Mouse (Mus musculus): Measurements from ENCODE around the gene Ufc1. TPM values are rescaled to one million over a fixed set of nuclear protein-coding genes. Genes with fewer than 3 reads are reported as not detected.
"Not testable (repeated sequence)": the region's sequence is repeated elsewhere in the genome, so short reads cannot be mapped to it uniquely, and the experiment has no call there.

The Ufc1 gene
- 100 to 1,000 TPM; 100 to 110 TPM for polyA plus RNA-seq (2017; shearing (Covaris generic))

DNA sequence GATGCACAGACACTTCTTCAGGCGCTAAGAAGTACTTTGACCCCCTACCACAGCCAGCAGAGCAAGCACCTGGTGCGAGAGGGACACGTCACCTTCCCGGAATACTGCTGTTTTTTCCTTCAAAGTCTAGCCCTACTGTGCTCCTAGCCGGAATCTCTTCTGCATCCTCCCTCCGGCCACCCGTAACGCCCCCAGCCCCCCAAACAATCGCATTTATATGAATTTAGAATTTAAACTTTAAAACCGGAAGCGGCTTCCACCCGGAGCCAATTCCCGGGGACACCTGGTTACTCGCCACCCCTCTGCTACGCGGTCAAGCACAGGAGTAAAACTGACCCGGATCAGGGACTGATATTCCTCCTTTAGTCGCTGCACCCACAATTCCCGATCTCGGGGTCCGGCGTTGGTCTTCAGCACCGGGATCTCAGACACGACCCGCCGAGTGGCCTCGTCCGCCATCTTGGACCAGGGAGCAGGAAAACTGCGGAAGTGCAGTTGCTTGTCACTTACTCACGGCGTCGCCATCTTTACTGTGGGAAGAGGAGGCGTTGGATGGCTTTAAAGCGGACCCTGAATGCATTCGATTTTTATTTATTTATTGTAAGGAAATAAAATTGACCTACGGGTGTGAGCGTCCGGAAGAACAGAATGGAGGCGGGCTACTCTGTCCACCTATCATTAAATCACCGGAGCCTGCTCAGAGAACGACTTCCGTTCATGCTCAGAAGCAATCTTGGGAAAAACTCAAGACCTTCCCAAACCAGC is at the start of gene Ufc1:
TSS of gene Ufc1 (minus strand) at position 727 of the 765 bp plus-strand sequence.
- ATAC-seq = peak; percentile 87

DNA sequence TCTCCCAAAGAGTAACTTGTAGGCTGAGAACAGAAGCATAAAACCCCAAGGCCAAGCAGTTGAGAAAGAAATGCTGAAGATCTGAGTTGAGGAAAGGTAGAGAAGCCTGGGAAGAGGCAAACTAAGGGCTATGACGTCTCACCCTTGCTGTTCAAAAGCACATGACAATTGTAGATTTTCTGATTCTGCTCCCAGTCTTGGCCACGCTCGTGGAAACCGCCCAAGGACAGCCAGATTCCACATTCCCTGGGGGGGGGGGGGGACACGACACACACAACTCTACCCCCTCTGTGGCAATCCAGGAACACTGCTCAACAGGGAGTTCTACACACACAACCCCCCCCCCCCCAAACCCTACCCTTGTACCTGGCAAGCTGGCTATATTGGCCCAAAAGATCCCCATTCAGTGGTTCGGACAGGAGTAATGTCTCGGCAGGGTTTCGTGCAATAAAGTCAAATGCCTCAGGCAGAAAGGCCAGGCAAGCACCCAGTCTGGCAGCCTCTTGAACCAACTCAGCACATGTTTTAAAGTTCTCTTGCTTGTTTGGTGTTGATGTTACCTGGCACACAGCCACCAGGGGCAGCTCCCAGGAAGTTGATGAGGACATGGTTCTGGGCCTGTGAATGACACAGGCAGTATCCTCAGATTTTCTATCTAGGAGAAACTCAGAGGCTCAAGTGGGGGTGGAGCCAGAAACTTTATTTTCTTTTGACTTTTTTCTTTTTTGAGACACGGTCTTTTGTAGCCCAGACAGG is 49.3 kb upstream of the Ufc1 start:
- ATAC-seq = no peak

DNA sequence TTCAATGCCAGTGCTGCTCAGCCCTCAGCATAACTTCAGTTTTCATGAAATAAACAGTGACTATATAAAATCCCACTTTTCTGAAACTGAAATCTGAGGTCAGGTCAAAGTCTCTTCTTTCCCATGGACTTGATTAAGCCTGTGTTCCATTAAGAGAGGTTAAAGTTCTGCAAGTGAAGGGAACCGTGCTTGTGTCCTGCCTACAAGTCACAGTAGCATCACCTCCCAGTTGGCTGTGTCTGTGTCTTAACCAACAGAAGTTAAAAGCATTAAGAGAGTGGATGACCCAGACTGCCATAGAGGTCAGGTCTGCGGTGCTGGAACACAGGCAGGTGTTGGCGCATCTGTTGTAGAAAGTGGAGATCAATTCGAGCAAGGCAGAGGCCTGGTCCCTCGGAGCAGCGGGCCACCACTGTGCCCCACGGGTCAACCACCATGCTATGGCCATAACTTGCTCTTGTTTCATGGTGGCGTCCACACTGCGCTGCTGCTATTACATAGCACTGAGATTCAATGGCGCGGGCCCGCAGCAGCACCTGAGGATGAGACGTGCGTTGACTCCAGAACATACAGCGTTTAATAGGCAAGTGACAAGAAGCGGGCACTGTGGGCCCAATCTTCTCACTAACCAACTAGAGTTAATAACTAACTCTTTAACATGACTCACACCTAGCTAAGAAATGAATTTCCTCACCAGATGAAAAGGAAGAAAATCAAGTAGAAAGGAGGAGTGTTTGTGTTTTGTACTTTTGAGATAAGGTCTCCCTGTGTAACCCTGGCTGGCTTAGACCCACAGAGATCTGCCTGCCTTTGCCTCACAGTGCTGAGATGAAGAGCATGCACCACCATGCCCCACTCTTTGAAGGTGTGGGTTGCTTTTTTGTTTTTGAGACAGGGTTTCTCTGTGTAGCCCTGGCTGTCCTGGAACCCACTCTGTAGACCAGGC is 47.7 kb upstream of the Ufc1 start:
- ATAC-seq = no peak

DNA sequence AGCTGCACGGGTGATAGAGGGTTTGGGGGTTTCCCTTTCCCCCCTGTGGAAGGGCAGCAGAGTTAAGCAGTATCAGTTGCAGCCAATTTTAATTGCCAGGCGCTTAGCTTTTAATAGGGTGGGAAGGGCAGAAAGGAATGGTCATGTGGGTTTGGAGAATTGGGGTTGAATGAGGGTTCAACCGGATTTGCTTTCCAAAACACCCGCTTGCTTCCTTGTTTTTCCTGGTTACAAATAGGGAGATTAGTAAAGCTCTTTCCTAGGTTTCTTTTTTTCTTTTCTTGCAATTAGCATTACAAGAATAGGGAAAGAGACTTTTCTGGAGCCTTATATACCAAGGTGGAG is 35.4 kb upstream of the Ufc1 start:
- ATAC-seq = no peak

DNA sequence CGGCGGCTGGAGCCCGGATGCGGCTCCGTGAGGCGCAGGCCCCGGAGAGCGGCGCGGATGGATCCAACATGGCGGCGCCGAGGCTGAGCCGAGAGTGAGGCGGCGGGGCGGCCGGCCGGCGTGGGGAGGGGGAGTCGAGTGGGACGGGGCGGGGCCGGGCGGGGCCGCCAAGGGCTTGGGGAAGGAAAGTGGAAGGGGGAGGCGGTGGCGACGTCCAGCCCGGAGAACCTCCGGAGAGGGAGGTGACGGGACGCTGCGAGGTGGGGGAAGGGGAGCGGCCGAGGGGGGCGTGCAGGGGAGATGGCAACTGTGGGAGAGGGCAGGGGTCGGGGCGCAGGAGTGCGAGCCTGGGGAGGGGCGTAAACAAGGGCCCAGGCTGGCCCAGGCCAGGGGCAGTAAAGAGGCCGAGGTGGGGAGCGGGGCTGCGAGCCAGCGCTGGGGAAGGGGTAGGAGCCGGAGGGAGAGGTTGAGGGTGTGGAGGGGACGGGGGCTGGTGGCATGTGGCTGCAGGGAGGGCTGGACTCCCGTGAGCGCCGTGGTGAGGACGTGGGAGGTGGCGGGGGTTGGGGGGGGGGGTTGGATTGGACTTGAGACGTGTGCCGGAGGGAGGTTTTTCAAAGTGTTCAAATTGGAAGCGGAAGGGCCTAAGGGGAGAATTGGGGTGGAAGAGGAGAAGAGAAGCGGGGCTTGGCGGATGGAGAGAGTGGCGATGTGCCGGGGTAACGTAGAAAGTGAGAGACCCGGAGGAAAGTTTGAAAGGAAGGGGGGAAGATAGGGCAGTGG is 34.8 kb upstream of the Ufc1 start:
- no peak for ATAC-seq

DNA sequence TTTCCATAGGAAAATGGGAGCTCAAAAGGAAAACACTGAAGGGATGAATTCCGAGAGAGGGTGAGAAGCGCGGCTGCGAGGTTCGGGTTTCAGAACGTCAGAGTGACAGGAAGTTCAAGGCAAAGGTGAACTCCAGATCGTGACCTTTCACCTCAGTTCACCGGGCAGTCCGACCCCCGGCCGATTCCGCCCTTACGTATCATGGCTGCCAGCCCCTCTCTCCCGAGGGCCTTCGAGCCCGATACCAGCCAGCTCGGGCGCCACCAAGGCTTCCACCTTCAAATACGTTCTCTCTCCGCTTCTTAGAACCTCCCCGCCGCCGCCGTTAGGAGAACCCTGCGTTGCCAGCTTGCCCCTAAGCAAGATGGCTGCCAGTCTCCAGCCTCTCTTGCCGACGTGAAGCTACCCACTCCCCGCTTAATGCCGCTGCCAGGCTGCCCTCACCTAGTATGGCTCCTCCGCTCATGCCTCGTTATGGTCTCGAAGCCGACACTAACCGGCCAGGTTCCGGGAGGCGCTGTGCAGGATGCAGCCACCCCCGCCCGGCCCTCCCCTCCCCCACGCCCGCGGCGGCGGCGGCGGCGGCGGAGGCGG is 34.1 kb upstream of the Ufc1 start, which contains the start of gene Dedd:
TSS of gene Dedd (plus strand) at position 307 of the 594 bp plus-strand sequence.
- peak; percentile 86 for ATAC-seq

DNA sequence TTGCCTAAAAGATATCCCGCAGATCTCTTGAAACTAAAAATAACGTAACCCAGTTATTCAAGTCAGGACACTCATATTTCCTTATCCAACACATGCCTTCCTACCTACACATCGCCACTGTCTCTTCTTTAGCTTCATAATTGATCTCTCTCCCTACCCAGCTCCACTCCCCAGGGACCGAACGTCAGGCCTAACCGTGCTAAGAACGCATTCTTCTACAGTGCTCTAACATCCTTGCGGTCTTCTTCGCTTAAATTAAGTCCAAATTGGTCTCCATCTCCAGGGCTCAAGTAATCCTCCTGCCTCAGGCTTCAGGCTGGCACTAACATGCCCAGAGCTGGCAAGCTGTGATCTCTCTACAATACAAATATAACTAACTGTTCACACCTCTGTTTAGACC is 33.4 kb upstream of the Ufc1 start:
- ATAC-seq = no peak

DNA sequence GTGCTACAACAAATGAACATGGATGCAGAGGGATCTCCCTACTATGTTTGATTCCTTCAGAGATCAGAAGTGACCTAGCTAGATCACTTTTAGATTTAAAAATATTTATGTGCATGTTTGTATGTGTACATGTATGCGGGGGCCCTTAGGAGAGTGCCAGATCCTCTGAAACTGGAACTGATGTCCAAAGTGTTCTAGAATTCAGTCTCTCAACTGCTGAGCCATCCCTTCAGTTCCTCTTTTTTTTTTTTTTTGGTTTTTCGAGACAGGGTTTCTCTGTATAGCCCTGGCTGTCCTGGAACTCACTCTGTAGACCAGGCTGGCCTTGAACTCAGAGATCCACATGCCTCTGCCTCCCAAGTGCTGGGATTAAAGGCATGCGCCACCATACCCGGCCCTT is 31.8 kb upstream of the Ufc1 start:
- ATAC-seq = not testable (repeated sequence)

DNA sequence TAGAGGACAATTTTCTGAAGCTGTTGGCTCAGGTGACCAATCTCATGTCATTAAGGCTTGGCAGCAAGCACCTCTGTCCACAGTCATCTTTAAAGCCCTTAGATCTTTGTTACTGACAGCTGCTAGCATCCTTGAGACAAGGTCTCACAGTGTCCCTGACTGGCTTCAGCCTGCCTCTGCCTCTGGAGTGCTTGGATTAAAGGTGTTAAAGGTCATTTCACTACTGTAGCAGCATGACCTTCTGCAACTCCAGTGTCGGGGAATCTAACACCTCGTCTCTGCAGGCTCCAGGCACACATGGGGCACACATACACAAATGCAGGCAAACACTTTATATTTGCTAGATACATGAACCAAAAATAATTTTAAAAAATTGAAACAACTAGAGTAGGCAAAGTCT is 30.7 kb upstream of the Ufc1 start:
- no peak for ATAC-seq

DNA sequence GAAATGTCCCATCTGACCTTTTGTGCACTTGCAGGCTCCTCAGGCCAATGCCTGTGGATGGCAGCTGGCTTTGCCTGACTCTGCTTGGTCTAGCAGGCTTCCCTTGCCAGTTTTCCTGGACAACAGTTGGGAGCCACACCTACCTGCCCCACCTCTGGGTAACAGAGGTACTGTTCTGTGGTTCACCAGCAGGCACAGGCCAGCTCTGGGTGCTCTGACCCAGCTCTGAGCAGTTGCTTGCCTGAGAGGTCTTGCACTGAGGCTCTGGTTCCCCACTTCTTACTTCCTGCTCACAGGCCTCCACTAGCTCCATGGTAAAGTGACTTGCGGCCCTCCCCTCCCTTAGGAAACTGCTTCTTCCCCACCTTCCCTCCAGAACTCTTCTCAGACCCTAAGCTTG is 27.2 kb upstream of the Ufc1 start:
- no peak for ATAC-seq

DNA sequence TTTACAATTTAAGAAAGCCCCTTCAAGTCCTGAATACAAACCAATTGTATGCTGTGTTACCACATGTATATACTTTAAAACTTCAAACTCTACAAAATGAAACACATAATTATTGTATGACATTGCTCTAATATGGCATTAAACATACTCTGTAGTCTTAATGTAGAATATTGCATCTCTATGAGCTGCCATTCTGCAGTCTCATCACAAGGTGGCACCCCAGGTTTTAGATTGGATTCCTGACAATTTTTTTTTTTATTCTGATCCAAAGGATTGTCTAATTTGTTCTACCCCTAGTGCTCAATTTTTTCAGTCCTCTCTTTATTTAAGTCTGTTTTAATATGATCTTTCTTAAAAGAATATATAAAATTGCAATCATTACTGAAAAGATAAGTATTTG is 26.6 kb upstream of the Ufc1 start:
- ATAC-seq = peak; percentile 72

DNA sequence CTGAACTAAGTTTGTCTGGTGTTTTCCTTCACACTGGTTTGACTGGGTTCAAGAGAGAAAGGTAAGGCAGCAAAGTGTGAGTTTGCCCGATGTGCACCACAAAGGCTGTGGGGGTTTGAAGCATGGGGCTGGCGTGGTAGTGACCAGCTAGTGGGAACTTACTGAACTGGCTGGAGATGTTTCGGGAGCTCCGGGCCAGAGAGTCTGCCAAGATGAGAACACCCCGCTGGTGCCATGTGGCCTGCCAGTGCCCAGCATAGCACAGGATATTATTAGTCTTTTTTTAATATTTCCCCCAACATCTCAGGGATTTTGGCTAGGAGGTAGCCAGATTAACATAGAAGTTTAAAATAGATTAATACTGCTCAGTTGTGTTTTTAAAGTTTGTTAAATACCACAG is 25.3 kb upstream of the Ufc1 start:
- ATAC-seq = no peak

DNA sequence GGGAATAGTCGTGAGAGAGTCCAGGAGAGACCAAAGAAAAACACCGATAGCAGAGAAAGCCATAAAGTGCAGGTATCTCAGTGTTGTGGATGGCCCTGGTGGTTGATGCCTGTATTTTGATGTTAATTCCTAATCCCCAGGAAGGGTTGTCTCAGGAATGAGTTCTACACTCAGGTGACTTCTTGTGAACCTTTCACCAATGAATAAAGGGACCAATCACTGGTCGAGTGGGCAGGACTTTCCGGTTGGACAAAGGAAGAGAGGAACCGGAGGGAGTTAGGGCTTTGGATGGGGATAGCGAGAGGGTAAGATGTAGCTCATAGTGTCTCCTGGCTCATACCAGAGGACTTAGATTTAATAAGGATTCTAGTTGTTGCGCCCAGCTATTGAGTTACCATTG is 24.9 kb upstream of the Ufc1 start:
- no peak for ATAC-seq

DNA sequence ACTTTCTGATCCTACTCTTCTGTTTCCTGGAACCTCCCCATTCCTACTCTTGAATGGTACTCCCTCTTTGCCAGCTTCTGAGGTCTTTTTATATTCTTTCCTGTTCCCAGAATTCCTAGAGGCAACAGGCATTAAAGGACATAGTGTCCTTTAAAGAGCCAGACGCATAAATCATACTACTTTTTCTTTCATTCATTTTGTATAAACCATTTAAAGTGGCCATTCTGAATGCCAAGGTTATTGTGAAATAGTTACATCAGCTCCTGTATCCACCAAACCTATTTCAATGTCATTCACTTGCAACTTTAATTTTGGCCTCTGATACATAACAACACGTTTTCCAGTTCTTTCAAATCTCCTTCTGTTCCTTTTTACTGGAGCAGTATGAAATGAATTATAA is 14.5 kb upstream of the Ufc1 start:
- ATAC-seq = no peak

DNA sequence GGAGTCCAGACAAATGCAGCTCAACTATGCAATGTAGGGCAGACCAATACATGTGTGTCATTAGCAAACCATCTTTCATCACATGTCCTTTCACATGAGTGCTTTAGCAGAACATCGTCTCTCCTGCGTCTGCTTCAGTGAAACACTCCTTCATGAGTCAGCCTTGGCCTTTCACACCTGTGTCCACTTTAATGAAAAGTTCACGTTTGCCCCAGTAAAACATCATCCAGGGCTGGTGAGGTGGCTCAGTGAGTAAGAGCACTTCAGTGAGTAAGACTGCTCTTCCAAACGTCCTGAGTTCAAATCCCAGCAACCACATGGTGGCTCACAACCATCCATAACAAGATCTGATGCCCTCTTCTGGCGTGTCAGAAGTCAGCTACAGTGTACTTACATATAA is 11.3 kb upstream of the Ufc1 start:
- not testable (repeated sequence) for ATAC-seq

DNA sequence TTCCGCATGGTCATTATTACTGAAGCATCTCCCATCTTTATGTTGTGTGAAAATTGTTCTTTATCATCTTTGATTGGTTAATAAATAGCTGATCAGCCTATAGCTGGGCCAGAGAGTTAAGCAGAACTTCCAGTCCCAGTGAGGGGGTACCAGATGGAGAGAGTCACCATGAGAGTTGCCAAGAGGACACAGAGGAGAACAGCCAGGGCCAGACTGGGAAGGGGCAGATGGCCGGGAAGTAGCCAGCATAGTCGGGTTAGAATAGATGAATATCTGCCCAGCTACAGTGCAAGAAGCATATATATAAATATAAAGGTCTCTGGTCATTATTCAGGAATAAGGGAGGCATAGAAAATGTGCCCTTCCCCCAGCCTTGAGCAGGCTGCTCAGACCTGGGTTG is 3.4 kb upstream of the Ufc1 start:
- no peak for ATAC-seq

DNA sequence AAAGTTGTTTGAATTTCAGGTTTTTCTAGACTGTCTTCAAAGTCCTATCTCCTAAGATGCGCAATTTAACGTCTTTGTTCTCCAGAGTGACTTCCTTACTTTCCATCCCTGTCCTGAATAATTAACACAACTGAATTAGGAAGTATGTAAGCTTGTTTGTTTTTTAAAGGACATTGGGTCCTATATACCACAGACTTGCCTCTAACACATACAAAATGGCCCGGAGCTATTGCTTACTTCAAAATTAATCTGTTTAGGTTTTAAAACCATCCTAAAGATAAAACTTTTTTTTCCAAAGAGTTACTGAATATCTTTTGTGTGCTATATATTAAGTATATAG is 209 bp upstream of the Ufc1 start:
- ATAC-seq = no peak

DNA sequence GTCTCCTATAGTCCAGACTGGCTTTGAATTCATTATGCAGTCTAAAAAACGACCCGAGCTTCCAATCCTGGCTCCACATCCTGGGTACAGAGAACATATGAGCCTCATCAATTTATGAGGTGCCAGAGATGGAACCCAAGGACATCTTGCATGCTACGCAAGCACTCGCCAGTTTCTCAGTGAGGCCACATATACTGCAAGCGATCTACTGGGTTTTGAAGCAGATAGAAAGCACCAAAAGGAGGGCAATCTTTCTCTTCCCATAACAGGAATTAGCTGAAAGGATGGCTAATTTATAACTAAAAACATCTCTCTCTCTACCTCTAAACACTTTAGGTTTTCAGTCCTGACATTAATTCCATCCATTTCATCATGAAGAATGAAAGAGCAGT is 922 bp downstream of the Ufc1 start:
- no peak for ATAC-seq

DNA sequence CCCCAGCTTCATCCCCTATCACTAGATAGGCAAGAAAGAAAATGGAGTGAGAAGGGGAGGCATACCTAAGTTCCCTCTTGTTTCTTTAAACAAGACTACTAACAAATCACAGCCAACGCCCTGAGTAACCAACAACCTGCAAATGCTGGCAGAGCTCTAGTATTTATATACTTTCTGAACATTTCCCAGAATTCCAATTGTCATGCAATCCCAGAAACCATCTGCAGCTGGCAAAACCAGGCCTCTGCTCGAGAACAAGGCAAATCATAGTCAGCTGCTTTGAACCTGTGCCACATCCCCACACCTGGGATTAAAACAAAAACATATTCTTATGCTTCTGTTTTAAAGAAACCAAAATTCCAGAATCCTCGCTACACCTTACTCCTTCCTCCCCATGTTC is 1.5 kb downstream of the Ufc1 start:
- ATAC-seq = no peak

DNA sequence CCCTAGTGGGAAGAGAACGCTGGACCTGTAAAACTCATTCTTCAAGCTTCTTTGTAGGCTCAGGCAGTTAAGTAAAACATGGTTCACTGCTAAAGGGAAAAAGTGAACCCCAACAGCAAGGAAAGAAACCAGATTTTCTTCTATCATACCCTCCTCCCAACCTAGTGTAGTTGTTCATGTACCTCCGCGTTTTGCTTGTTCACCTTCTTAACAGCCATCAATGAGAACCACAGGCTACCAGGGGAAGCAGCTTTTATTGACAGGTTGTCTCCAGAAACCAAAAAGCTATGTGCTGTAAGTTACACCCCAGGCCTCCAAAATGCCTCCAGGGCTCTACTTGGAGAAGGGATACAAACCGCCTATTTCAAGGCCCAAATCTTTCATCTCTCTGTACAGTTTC is 6.5 kb downstream of the Ufc1 start:
- ATAC-seq = no peak

DNA sequence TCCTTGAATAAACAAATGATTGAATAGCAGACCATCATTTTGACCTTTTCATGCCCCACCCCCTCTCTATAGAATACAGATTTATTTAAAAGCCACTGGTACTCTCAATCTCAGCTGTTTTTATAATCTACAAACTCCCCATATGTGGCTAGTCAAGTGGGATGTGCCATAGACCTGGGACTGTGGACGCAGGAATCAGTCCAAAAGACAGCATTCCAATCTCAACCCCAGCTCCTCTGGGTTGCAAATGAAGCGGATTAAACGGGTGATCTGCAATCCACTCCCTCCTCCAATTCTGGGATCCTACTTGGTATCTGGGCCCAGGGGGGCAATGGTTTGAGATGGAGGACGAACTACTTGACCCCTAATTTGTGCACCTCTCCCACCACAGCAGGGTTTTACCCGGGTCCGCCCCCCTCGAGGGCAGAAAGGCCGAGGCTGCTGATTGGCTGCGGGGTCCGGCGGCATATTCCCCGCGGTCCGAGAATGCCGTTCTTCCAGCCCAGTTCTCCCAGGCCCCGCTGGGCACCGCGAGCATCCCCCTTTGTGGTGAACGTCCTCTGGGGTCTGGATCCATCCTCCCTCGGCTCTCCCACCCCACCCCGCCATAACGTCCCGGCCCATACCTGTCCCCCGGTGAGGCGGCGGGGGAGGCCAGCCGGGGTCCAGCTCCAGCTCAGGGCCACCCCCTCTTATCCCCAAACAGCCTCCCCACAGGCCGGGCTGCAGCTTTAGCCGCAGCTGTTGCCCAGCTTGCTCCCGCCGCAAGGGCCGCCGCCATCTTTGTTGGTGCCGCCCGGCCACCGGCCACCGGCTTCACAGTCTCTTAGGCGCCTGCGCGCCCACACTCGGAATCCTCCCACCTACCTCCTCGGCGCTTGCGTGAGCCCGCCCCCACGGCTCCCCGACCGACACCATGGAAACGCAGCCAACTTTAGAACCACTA is 7.4 kb downstream of the Ufc1 start, which contains the start of gene Usp21:
TSS of gene Usp21 (minus strand) at position 856 of the 946 bp plus-strand sequence.
- ATAC-seq = peak; percentile 96
